Mouse (Mus musculus): ENCODE results near the gene Snai3. TPM values are rescaled to one million over a fixed set of nuclear protein-coding genes. Genes with fewer than 3 reads are reported as not detected.

The Snai3 gene
- polyA plus RNA-seq, 1 experiment = 2.2 TPM

DNA sequence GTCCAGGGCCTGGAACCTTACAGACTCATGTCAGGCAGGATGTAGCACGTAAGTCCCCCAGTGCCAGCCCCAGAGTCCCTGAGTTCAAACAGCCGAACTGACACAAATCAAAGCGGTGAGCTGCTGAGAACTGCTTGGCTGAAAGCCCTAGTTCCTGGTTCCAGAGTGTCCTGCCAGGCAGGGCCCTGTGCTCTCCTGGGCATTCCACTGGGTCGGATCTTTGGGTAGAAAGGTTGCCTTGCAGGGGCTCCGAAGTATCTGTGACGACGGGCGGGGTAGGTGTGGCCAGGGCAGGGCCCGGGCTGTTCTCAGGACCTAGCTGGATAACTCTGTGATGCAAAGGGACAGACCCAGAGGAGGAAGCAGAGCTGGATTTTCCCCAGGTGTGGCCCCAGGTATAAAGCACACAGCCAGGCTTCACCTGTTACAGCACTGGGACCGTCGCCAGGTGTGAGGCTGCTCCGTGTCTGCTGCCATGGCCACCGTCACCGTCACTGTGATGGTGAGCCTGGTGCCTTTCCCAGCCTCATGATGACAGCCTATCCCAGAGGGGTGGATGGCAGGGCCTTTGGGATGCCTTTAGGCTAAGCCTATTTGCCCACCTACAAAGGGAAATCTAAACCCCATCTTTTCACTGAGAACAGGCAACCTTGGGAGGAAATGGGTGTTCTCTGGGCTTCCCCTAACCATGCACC is 39.0 kb downstream of the Snai3 start, which contains the start of gene Il17c:
Il17c (plus strand) TSS at position 645 of the 695 bp plus-strand sequence.
- Histone ChIP-seq H3K36me3 (ENCODE audit: control insufficient read depth, insufficient read depth, low read length) (peaks cover 29% of the 10 kb centered on the region), H3K4me1 (ENCODE audit: control insufficient read depth, insufficient read depth, insufficient read length, low read length) (peaks cover 3% of the 10 kb centered on the region; the same call in 1 of the 2 replicates), H3K4me3 (ENCODE audit: low read depth, low read length) (no peak within 1 kb of the TSS), H3K27me3 (ENCODE audit: control insufficient read depth, insufficient read depth, low read length) (no peaks in the 10 kb centered on the region), H3K27ac (ENCODE audit: insufficient read depth, low read depth, low read length) (peak within 1 kb of the TSS; percentile 42)
- WGBS = 21% methylated on average over 14 of the region's 14 CpGs
- TF ChIP-seq POLR2A (IDR thresholded peaks at IDR 0.05; ENCODE audit: low read depth, low read length) (no peak), CTCF (IDR thresholded peaks at IDR 0.05; ENCODE audit: extremely low read depth, insufficient read length, insufficient replicate concordance, low read depth, low read length) (no peak)

DNA sequence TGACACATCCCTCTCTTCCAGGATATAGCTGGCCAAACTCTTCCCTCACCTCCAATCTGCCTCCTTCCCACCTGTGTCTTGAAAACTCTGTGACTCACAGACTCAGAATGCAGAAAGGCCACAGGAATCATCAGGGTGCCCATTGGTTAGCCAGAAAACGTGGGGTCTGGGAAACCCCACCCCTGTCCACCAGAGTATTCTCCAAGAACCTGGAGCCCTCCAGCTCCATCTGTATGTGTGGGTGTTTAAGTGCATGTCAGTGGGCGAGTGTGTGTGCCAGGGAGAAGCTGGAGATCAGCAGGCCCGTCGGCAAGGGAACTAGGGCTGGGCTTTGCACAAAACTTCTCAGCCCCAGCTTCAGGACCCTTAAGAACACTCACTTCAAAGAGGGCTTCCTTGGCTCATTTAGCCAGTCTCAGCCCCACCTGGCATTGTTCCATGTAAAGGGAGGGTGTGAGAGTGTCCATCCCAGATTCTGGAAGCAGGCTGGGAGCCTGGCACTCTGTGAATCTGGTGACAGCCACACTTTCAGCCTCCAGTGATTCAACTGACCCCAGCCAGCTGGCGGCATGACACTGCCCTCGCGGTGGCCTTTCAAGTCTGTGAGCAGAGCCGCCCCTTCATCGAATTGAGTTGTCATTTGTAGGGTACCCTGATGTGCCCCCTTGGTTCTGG is 40.5 kb downstream of the Snai3 start:
- no peaks in the 10 kb centered on the region for H3K27me3 ChIP-seq (ENCODE audit: control insufficient read depth, insufficient read depth, low read length)
- 73% methylated on average over 9 of the region's 9 CpGs for WGBS
- H3K27ac ChIP-seq (ENCODE audit: insufficient read depth, low read depth, low read length) = no peak overlapping the region
- H3K4me1 ChIP-seq (ENCODE audit: control insufficient read depth, insufficient read depth, insufficient read length, low read length) = peaks cover 3% of the 10 kb centered on the region; the same call in 1 of the 2 replicates
- peaks cover 34% of the 10 kb centered on the region for H3K36me3 ChIP-seq (ENCODE audit: control insufficient read depth, insufficient read depth, low read length)
- H3K4me3 ChIP-seq (ENCODE audit: low read depth, low read length) = no peak overlapping the region
- no peak for TF ChIP-seq POLR2A (IDR thresholded peaks at IDR 0.05; ENCODE audit: low read depth, low read length)
- no peak for TF ChIP-seq CTCF (IDR thresholded peaks at IDR 0.05; ENCODE audit: extremely low read depth, insufficient read length, insufficient replicate concordance, low read depth, low read length)

DNA sequence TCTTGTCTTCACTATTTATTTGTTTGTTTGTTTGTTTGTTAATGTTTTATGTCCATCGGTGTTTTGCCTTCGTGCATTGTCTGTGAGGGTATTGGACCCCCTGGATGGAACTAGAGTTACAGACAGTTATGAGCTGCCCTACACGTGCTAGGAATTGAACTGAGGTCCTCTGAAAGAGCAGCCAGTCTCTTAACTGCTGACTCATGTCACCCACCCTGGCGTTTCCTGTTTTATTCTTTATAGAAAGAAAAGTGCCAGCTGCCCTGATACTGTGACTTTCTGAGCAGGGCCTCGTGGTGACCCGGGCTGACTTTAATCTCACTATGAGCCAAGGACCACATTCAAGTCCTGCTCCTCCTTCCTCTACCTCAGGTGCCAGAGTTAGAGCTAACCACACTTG is 45.0 kb downstream of the Snai3 start:
- no peak overlapping the region for H3K4me3 ChIP-seq (ENCODE audit: low read depth, low read length)
- 76% methylated on average over 6 of the region's 6 CpGs for WGBS
- H3K4me1 ChIP-seq (ENCODE audit: control insufficient read depth, insufficient read depth, insufficient read length, low read length) = no peaks in the 10 kb centered on the region
- H3K36me3 ChIP-seq (ENCODE audit: control insufficient read depth, insufficient read depth, low read length) = peaks cover 70% of the 10 kb centered on the region
- TF ChIP-seq POLR2A (IDR thresholded peaks at IDR 0.05; ENCODE audit: low read depth, low read length) (no peak), CTCF (IDR thresholded peaks at IDR 0.05; ENCODE audit: extremely low read depth, insufficient read length, insufficient replicate concordance, low read depth, low read length) (no peak)
- no peak overlapping the region for H3K27ac ChIP-seq (ENCODE audit: insufficient read depth, low read depth, low read length)
- no peaks in the 10 kb centered on the region for H3K27me3 ChIP-seq (ENCODE audit: control insufficient read depth, insufficient read depth, low read length)

DNA sequence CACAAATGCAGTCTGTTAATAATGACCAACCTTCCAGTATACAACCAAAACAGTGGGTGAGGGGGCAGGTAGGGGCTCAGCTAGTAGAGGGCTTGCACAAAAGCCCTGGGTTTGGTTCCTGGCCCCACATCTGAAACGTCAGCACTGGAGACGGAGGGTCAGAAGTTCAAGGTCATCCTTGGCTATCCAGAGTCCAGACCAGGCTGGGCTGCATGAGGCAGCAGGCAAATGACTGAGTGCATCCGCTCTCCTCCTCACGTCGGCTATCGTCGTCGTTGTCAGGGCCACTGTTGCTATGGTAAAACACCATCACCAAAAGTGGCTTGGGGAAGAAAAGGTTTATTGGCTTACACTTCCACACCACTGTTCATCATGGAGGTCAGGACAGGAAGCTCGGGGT is 46.2 kb downstream of the Snai3 start:
- WGBS = 85% methylated on average over 9 of the region's 9 CpGs
- Histone ChIP-seq H3K4me3 (ENCODE audit: low read depth, low read length) (no peak overlapping the region), H3K27me3 (ENCODE audit: control insufficient read depth, insufficient read depth, low read length) (no peaks in the 10 kb centered on the region), H3K4me1 (ENCODE audit: control insufficient read depth, insufficient read depth, insufficient read length, low read length) (no peaks in the 10 kb centered on the region), H3K27ac (ENCODE audit: insufficient read depth, low read depth, low read length) (no peak overlapping the region), H3K36me3 (ENCODE audit: control insufficient read depth, insufficient read depth, low read length) (peaks cover 79% of the 10 kb centered on the region)
- TF ChIP-seq CTCF (IDR thresholded peaks at IDR 0.05; ENCODE audit: extremely low read depth, insufficient read length, insufficient replicate concordance, low read depth, low read length) = no peak
- no peak for TF ChIP-seq POLR2A (IDR thresholded peaks at IDR 0.05; ENCODE audit: low read depth, low read length)

DNA sequence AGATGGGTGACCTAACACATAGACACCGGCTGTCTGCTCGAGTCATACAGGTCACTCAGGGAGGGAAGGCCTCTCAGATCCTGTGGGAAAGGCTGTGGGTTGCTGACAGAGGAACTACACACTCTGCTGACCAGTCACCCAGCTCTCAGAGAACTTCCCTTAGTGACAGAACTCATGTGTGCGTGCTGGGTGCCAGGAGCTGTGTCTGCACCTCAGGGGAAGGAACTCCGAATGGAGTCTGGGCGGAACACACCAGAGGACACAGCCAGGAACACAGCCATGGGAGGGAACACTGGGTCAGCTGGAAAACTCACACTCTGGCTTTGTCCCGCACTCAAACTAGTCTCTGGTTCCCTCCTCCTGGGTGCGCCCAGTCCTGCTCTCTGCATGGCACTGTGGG is 52.9 kb downstream of the Snai3 start:
- Histone ChIP-seq H3K36me3 (ENCODE audit: control insufficient read depth, insufficient read depth, low read length) (peaks cover 82% of the 10 kb centered on the region), H3K4me3 (ENCODE audit: low read depth, low read length) (no peak overlapping the region), H3K27me3 (ENCODE audit: control insufficient read depth, insufficient read depth, low read length) (no peaks in the 10 kb centered on the region), H3K27ac (ENCODE audit: insufficient read depth, low read depth, low read length) (no peak overlapping the region), H3K4me1 (ENCODE audit: control insufficient read depth, insufficient read depth, insufficient read length, low read length) (peaks cover 6% of the 10 kb centered on the region; the same call in 1 of the 2 replicates)
- 86% methylated on average over 7 of the region's 7 CpGs for WGBS
- TF ChIP-seq POLR2A (IDR thresholded peaks at IDR 0.05; ENCODE audit: low read depth, low read length) (no peak), CTCF (IDR thresholded peaks at IDR 0.05; ENCODE audit: extremely low read depth, insufficient read length, insufficient replicate concordance, low read depth, low read length) (no peak)

DNA sequence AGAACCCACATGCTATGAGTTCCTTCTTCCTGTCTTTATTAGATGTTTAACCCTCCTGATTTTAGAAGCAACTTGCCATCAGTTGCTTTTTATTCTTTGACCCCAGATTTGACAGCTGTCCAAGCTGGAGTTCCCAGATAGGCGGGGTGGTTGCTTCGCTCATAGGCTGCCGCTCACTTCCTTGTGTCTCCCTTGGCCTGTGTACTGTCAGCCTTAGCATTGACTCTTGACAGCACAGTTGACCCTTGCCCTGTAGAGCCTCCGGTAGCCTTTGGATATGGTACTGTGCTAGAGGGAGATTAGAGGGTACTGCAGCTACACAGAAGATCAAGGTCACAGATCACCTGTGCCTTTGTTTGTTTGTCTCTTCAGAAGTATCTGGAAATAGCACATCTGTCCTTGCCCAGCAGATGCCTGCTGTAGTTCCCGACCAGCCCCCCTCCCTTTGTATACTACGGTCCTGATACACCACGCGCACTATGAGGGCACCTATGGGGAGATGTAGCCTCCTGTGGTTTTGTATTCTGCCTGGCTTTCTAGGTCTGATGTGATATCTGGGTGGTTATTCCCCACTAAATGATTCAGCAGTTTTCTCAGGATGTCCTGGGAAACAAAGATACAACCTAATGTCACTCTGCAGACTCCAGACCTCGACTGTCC is 55.3 kb downstream of the Snai3 start:
- Histone ChIP-seq H3K36me3 (ENCODE audit: control insufficient read depth, insufficient read depth, low read length) (peaks cover 80% of the 10 kb centered on the region), H3K4me3 (ENCODE audit: low read depth, low read length) (no peak overlapping the region), H3K27ac (ENCODE audit: insufficient read depth, low read depth, low read length) (peak overlapping the region; percentile 70), H3K27me3 (ENCODE audit: control insufficient read depth, insufficient read depth, low read length) (no peaks in the 10 kb centered on the region), H3K4me1 (ENCODE audit: control insufficient read depth, insufficient read depth, insufficient read length, low read length) (peaks cover 6% of the 10 kb centered on the region; the same call in 1 of the 2 replicates)
- TF ChIP-seq CTCF (IDR thresholded peaks at IDR 0.05; ENCODE audit: extremely low read depth, insufficient read length, insufficient replicate concordance, low read depth, low read length) = no peak
- no peak for TF ChIP-seq POLR2A (IDR thresholded peaks at IDR 0.05; ENCODE audit: low read depth, low read length)
- WGBS = 52% methylated on average over 9 of the region's 9 CpGs

Other genes with a start within 250 kb of the Snai3 start
- 153 and 187 TPM in 2 replicates for gene Zfpm1, start 178.6 kb downstream of the Snai3 start, polyA plus RNA-seq (2012; rRNA removed)
- 0.09 and 0.13 TPM in 2 replicates for gene Trhr2, start 100.0 kb downstream of the Snai3 start, polyA plus RNA-seq (2012; rRNA removed)
- 13.6 and 23.3 TPM in 2 replicates for gene Zc3h18, start 84.1 kb downstream of the Snai3 start, polyA plus RNA-seq (2012; rRNA removed)
- gene Il17c, start 38.7 kb downstream of the Snai3 start, polyA plus RNA-seq (2012; rRNA removed) = 0.30 and 0.81 TPM in 2 replicates
- 127 and 242 TPM in 2 replicates for gene Cyba, start 27.8 kb downstream of the Snai3 start, polyA plus RNA-seq (2012; rRNA removed)
- 18.8 and 30.5 TPM in 2 replicates for gene Mvd, start 17.3 kb downstream of the Snai3 start, polyA plus RNA-seq (2012; rRNA removed)
- gene Rnf166, start 15.3 kb upstream of the Snai3 start, polyA plus RNA-seq (2012; rRNA removed) = 35.7 and 44.9 TPM in 2 replicates
- gene Ctu2, start 15.4 kb upstream of the Snai3 start, polyA plus RNA-seq (2012; rRNA removed) = 20.9 and 31.8 TPM in 2 replicates
- 29.5 and 36.4 TPM in 2 replicates for gene Piezo1, start 90.6 kb upstream of the Snai3 start, polyA plus RNA-seq (2012; rRNA removed)
- gene Cdt1, start 107.3 kb upstream of the Snai3 start, polyA plus RNA-seq (2012; rRNA removed) = 26.8 and 64.8 TPM in 2 replicates
- gene Aprt, start 116.2 kb upstream of the Snai3 start, polyA plus RNA-seq (2012; rRNA removed) = 327 and 537 TPM in 2 replicates
- 9.7 and 20.4 TPM in 2 replicates for gene Galns, start 150.7 kb upstream of the Snai3 start, polyA plus RNA-seq (2012; rRNA removed)
- gene Trappc2l, start 150.9 kb upstream of the Snai3 start, polyA plus RNA-seq (2012; rRNA removed) = 59.9 and 161 TPM in 2 replicates
- gene Pabpn1l, start 162.0 kb upstream of the Snai3 start, polyA plus RNA-seq (2012; rRNA removed) = not detected in 2 replicates
- gene Cbfa2t3, start 238.4 kb upstream of the Snai3 start, polyA plus RNA-seq (2012; rRNA removed) = 12.4 and 14.8 TPM in 2 replicates

All from small intestine, adult 2 months (tissue).